Mouse (Mus musculus): ENCODE measurements around the gene Prkaa2. TPM values are rescaled to one million over a fixed set of nuclear protein-coding genes. Genes with fewer than 3 reads are reported as not detected.

Prkaa2 gene
- total RNA-seq, 2 experiments from 2014 or later = 88.5 to 89.9 TPM

- peak; percentile 36 for DNase-seq
These were observed 970 bp downstream of the Prkaa2 start for GRCm38 (mm10) chr4:105108641-105109198.

- DNase-seq = no peak
These were observed 1.6 kb downstream of the Prkaa2 start for GRCm38 (mm10) chr4:105107943-105108640.

- no peak for DNase-seq
These were observed 5.4 kb downstream of the Prkaa2 start for GRCm38 (mm10) chr4:105104099-105104872.

- DNase-seq = no peak
These were observed 8.4 kb downstream of the Prkaa2 start for GRCm38 (mm10) chr4:105101337-105101688.

GRCm38 (mm10) chr4:105100508-105101336, 9.0 kb downstream of the Prkaa2 start:
- peak; percentile 61 for DNase-seq

GRCm38 (mm10) chr4:105098660-105099059, 11.0 kb downstream of the Prkaa2 start:
- no peak for DNase-seq

GRCm38 (mm10) chr4:105098158-105098557, 11.5 kb downstream of the Prkaa2 start:
- DNase-seq = no peak

GRCm38 (mm10) chr4:105095316-105095715, 14.4 kb downstream of the Prkaa2 start:
- DNase-seq = peak; percentile 75

GRCm38 (mm10) chr4:105093951-105094350, 15.7 kb downstream of the Prkaa2 start:
- no peak for DNase-seq

- no peak for DNase-seq
These were observed 19.3 kb downstream of the Prkaa2 start for GRCm38 (mm10) chr4:105090417-105090816.

- DNase-seq = peak; percentile 64
These were observed 20.3 kb downstream of the Prkaa2 start for GRCm38 (mm10) chr4:105089386-105089785.

- DNase-seq = no peak
These were observed 21.0 kb downstream of the Prkaa2 start for GRCm38 (mm10) chr4:105088671-105089070.

GRCm38 (mm10) chr4:105076152-105076551, 33.5 kb downstream of the Prkaa2 start:
- DNase-seq = no peak

GRCm38 (mm10) chr4:105071761-105072427, 37.8 kb downstream of the Prkaa2 start:
- DNase-seq = no peak

GRCm38 (mm10) chr4:105070982-105071381, 38.7 kb downstream of the Prkaa2 start:
- DNase-seq = peak; percentile 83

- DNase-seq = no peak
These were observed 58.4 kb downstream of the Prkaa2 start for GRCm38 (mm10) chr4:105051291-105051690.

- no peak for DNase-seq
These were observed 59.6 kb downstream of the Prkaa2 start for GRCm38 (mm10) chr4:105050041-105050440.

- DNase-seq = no peak
These were observed 75.4 kb downstream of the Prkaa2 start for GRCm38 (mm10) chr4:105034259-105034658.

- DNase-seq = peak; percentile 9
These were observed 76.5 kb downstream of the Prkaa2 start for GRCm38 (mm10) chr4:105033153-105033552.

- no peak for DNase-seq
These were observed 78.6 kb downstream of the Prkaa2 start for GRCm38 (mm10) chr4:105031104-105031503.

GRCm38 (mm10) chr4:105027278-105027677, 82.4 kb downstream of the Prkaa2 start:
- no peak for DNase-seq

- no peak for DNase-seq
These were observed 93.6 kb downstream of the Prkaa2 start for GRCm38 (mm10) chr4:105016006-105016613.
